Mouse (Mus musculus) intestine, embryonic 14.5 days (tissue): ENCODE data around the gene Plxdc1. TPM values are rescaled to one million over a fixed set of nuclear protein-coding genes. Genes with fewer than 3 reads are reported as not detected.
"Not testable (repeated sequence)": the region's sequence is repeated elsewhere in the genome, so short reads cannot be mapped to it uniquely, and the experiment has no call there.

Experiments
- ATAC-seq: fragments of 200-750 bp; cut with Nextera tagmentation; replicated peaks from 2 replicates; pipeline ENCODE4 v1.8.0; 2017; ENCODE audit warnings: low read depth, moderate number of reproducible peaks, moderate TSS enrichment, moderate library complexity; ENCODE audit not compliant: low FRiP score, low TSS enrichment
- DNase-seq: peaks from one replicate; pipeline ENCODE4 v3.0.0-alpha.2; 2018; ENCODE audit warnings: low spot score
- H3K27ac ChIP-seq: fragments of 300-500 bp; sonication (generic); 2 replicates; pipeline ENCODE4 v1.5.1; 2014; ENCODE audit warnings: low read depth, mild to moderate bottlenecking, control low read depth
- H3K27me3 ChIP-seq: fragments of 300-500 bp; sonication (generic); replicated peaks from 2 replicates; pipeline ENCODE4 v1.6.1; 2014; ENCODE audit warnings: low read length, control low read depth; ENCODE audit not compliant: control insufficient read depth, insufficient read depth
- H3K36me3 ChIP-seq: fragments of 300-500 bp; sonication (generic); 2 replicates; pipeline ENCODE4 v1.6.1; 2014; ENCODE audit warnings: low read length, control low read depth; ENCODE audit not compliant: control insufficient read depth, insufficient read depth
- H3K4me1 ChIP-seq: fragments of 300-500 bp; sonication (generic); replicated peaks from 2 replicates; pipeline ENCODE4 v1.6.1; 2014; ENCODE audit warnings: low read length, control low read depth, mixed read lengths; ENCODE audit not compliant: control insufficient read depth, insufficient read depth
- H3K4me2 ChIP-seq: fragments of 300-500 bp; sonication (generic); 2 replicates; pipeline ENCODE4 v1.6.1; 2014; ENCODE audit warnings: low read length
- H3K4me3 ChIP-seq: fragments of 300-500 bp; sonication (generic); 2 replicates; pipeline ENCODE4 v1.5.1; 2014; ENCODE audit warnings: low read depth, low read length, control low read depth, mixed read lengths
- H3K9ac ChIP-seq: fragments of 300-500 bp; sonication (generic); 2 replicates; pipeline ENCODE4 v1.6.1; 2014; ENCODE audit warnings: mild to moderate bottlenecking, low read length
- H3K9me3 ChIP-seq: fragments of 300-500 bp; sonication (generic); 2 replicates; pipeline ENCODE4 v1.6.1; 2016; ENCODE audit warnings: low read length, control low read depth; ENCODE audit not compliant: control insufficient read depth
- WGBS: fragments of 180-500 bp; shearing (Covaris S2); extraction: QIAGEN DNeasy Blood & Tissue Kit; methylation state at CpG from one replicate; pipeline ENCODE4 v1.1.7; 2014; 5-methylcytosine and 5-hydroxymethylcytosine counted together
- polyA plus RNA-seq: library from polyadenylated mRNA; unstranded; fragments of >200 nt; fragmentation: Nextera tagmentation; extraction: Ambion mirVana; gene quantifications from 2 replicates; pipeline ENCODE4 v1.2.1, GENCODE M21; 2014

The Plxdc1 gene
- polyA plus RNA-seq, 1 experiment from 2014 or later, result 0.30 TPM

DNA sequence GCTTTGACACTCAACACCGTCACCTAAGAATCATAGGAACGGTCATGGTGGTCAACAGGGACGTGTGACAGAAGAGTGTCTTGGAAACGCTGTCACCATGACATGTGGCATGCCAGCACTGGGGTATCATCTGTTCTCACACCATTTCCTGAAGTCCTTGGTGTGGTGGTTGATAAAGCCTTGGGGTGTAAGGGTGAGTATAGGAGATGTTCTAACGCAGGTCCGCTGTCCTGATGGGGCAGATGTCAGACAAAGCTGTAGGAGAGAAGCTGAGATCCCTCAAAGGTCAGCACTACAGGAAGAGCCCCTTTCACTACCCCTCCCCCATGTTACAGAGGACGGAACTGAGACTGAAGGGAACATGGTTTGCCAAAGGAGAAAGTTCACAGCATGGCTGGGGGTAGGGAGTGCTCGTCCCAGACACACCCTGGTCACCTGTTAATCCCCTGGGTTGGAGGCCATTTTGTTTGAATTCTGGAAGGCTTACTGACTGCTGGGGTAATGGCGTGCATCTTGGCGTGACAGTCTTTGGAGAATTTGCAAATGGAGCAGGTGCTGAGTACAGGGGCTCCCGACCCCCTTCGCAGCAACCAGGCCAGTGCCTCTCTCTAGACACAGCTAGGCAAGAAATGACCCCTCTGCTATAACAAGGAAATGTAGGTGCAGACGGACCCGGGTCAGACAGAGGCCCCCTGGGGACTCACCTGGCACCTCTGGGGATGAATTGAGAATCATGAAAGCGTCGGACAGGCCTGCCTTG lies 32.9 kb downstream of the Plxdc1 start:
- H3K4me2 ChIP-seq, result no peak overlapping the region
- no peaks in the 10 kb centered on the region for H3K4me1 ChIP-seq
- no peaks in the 10 kb centered on the region for H3K9me3 ChIP-seq
- H3K9ac ChIP-seq, result no peak overlapping the region
- WGBS, result 84% methylated on average over 16 of the region's 16 CpGs
- no peak overlapping the region for H3K4me3 ChIP-seq
- ATAC-seq (no peak), DNase-seq (no peak)
- no peaks in the 10 kb centered on the region for H3K36me3 ChIP-seq
- H3K27ac ChIP-seq, result no peak overlapping the region
- no peaks in the 10 kb centered on the region for H3K27me3 ChIP-seq

GRCm38 (mm10) chr11:97952367-97953006 lies 33.8 kb downstream of the Plxdc1 start:
- no peak overlapping the region for H3K4me3 ChIP-seq
- H3K36me3 ChIP-seq, result no peaks in the 10 kb centered on the region
- ATAC-seq (no peak), DNase-seq (no peak)
- WGBS, result 79% methylated on average over 1 of the region's 1 CpGs
- H3K27me3 ChIP-seq, result no peaks in the 10 kb centered on the region
- H3K4me2 ChIP-seq, result no peak overlapping the region
- no peak overlapping the region for H3K9ac ChIP-seq
- no peak overlapping the region for H3K27ac ChIP-seq
- H3K4me1 ChIP-seq, result no peaks in the 10 kb centered on the region
- H3K9me3 ChIP-seq, result no peaks in the 10 kb centered on the region

DNA sequence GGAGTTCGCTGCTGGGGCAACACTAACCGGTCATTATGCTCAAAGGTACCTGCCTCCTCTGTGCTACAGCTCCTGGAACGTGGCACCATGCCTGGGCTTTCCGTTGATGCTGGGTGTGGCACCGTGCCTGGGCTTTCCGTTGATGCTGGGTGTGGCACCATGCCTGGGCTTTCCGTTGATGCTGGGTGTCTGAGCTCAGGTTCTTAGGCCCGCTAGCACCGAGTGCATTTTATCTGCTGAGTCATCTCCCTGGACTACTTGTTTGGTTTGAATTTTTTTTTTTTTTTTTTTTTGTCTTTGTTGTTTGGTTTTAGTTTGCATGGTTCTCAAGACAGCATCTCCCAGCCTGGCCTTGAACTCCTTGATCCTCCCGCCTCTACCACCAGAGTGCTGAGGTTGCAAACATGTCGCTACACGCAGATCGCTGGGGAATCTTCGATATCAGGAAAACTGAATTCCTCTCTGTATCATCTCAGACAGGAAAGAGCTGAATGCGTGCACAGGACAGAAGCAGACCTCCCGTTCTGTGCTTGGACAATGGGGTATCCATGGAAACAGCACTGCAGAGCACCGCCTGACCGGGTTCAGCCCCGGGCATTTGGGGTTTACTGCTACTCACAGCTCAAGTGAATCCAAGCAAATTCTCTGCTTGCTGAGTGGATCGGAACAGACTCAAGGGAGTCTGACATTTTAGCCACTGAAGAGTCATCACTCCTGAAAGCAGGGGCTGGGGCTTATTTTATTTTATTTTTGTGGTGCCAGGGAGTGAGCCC lies 36.4 kb downstream of the Plxdc1 start:
- no peak overlapping the region for H3K4me2 ChIP-seq
- no peaks in the 10 kb centered on the region for H3K36me3 ChIP-seq
- no peaks in the 10 kb centered on the region for H3K27me3 ChIP-seq
- H3K4me3 ChIP-seq, result no peak overlapping the region
- H3K27ac ChIP-seq, result no peak overlapping the region
- no peaks in the 10 kb centered on the region for H3K4me1 ChIP-seq
- ATAC-seq (no peak), DNase-seq (no peak)
- no peak overlapping the region for H3K9ac ChIP-seq
- WGBS, result 55% methylated on average over 20 of the region's 20 CpGs
- H3K9me3 ChIP-seq, result no peaks in the 10 kb centered on the region

GRCm38 (mm10) chr11:97947426-97947825 lies 38.8 kb downstream of the Plxdc1 start:
- DNase-seq (peak; percentile 69), ATAC-seq (no peak)
- Histone ChIP-seq H3K9me3 (no peaks in the 10 kb centered on the region), H3K27ac (no peak overlapping the region), H3K4me1 (no peaks in the 10 kb centered on the region), H3K9ac (no peak overlapping the region), H3K4me2 (no peak overlapping the region), H3K27me3 (no peaks in the 10 kb centered on the region), H3K4me3 (no peak overlapping the region), H3K36me3 (no peaks in the 10 kb centered on the region)
- WGBS, result 16% methylated on average over 7 of the region's 7 CpGs

- not testable (repeated sequence) for DNase-seq, H3K27me3 ChIP-seq, H3K4me2 ChIP-seq, ATAC-seq, H3K4me1 ChIP-seq, H3K36me3 ChIP-seq, H3K9me3 ChIP-seq, H3K27ac ChIP-seq, H3K9ac ChIP-seq, H3K4me3 ChIP-seq
- WGBS, result 92% methylated on average over 7 of the region's 7 CpGs
Measured at GRCm38 (mm10) chr11:97945738-97946289, 40.4 kb downstream of the Plxdc1 start.

- H3K9me3 ChIP-seq, result no peaks in the 10 kb centered on the region
Measured at GRCm38 (mm10) chr11:97945031-97945430, 41.2 kb downstream of the Plxdc1 start.

DNA sequence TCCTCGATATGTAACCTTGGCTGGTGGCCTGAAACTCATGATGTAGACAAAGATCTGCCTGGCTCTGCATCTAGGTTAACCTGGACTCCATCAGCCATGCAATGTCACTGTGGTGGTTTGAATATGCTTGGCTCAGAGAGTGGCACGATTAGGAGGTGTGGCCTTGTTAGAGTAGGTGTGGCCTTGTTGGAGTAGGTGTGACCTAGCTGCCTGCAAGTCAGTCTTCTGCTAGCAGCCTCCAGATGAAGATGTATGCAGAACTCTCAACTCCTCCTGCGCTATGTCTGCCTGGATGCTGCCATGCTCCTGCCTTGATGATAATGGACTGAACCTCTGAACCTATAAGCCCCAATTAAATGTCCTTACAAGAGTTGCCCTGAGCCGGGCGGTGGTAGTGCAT lies 43.0 kb downstream of the Plxdc1 start:
- H3K4me2 ChIP-seq, result no peak overlapping the region
- ATAC-seq (no peak), DNase-seq (no peak)
- H3K9me3 ChIP-seq, result no peaks in the 10 kb centered on the region
- no peak overlapping the region for H3K9ac ChIP-seq
- WGBS, result 79% methylated on average over 5 of the region's 5 CpGs
- no peaks in the 10 kb centered on the region for H3K27me3 ChIP-seq
- H3K27ac ChIP-seq, result no peak overlapping the region
- H3K4me1 ChIP-seq, result no peaks in the 10 kb centered on the region
- no peaks in the 10 kb centered on the region for H3K36me3 ChIP-seq
- no peak overlapping the region for H3K4me3 ChIP-seq

More at GRCm38 (mm10) chr11:97945031-97945430, 41.2 kb downstream of the Plxdc1 start:
- no peak for DNase-seq
- Histone ChIP-seq H3K4me2 (no peak overlapping the region), H3K27ac (no peak overlapping the region), H3K4me3 (no peak overlapping the region), H3K4me1 (no peaks in the 10 kb centered on the region), H3K36me3 (no peaks in the 10 kb centered on the region), H3K9ac (no peak overlapping the region), H3K27me3 (no peaks in the 10 kb centered on the region)
- 80% methylated on average over 10 of the region's 10 CpGs for WGBS
- no peak for ATAC-seq

DNA sequence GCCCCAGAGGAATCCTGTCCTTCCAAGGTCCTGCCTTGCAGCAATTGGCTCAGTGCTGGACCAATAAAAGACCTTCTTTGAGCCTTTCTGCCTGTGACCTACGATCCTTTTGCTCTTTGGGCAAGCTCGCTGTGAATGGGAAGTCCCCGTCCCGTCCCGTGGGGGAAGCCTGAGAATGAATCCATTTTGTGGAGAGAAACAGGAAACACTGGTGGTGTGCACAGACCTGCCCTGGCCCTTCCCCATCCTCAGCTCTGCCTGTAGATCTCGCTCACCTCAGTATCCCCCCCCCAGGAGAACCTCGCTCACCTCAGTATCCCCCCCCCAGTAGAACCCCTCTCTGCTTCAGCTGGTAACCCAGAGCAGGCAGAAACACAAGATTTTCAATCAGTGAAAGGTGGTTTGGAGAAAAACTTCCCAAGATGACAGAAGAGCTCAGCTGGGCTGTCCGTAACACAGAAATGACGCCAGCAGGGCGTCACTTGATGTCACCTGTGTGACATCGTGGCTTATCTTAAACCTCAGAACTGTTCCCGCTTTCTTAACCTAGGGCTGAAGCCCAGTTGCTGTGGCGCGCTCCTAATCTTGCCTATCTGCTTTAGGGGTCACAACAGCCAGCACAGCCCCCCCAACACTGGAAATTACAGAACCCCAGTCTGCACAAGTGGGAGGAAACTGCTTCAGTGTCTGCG lies 43.7 kb downstream of the Plxdc1 start:
- Histone ChIP-seq H3K36me3 (no peaks in the 10 kb centered on the region), H3K4me3 (no peak overlapping the region), H3K4me1 (no peaks in the 10 kb centered on the region), H3K9ac (no peak overlapping the region), H3K4me2 (no peak overlapping the region), H3K27me3 (no peaks in the 10 kb centered on the region), H3K9me3 (no peaks in the 10 kb centered on the region), H3K27ac (no peak overlapping the region)
- ATAC-seq (no peak), DNase-seq (no peak)
- 77% methylated on average over 15 of the region's 15 CpGs for WGBS
